Mouse (Mus musculus): ENCODE results near the gene Pmel. TPM values are rescaled to one million over a fixed set of nuclear protein-coding genes. Genes with fewer than 3 reads are reported as not detected.
A peak's percentile ranks its signal among the peaks of the same experiment; 100 is the strongest.

Gene Pmel
- polyA plus RNA-seq, 1 experiment from 2014 or later, result 8.3 TPM

DNA sequence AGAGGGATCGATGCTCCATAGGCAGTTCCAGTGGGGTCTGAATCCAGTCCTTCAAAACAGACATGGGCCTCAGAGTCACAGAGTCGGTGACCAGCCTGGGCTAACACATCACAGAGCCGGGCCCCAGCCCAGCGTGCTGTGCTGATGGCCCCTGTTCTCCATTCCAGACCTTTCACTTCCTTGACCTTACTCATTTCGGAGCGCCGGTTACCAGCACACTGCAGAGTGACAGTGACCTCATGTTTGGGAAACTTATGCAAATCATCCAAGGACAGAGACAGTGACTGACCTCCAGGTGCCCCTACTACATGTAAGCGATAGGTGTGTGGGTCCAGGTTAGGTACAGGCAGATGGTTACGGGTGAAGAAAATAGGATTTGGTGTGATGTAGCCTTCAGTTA, 32.8 kb upstream of the Pmel start:
- ATAC-seq (ENCODE audit: insufficient number of reproducible peaks, insufficient read depth, low FRiP score, low TSS enrichment, low read depth), result no peak
- Histone ChIP-seq H3K4me1 (peaks cover 25% of the 10 kb centered on the region), H3K27me3 (no peaks in the 10 kb centered on the region), H3K27ac (no peak overlapping the region), H3K9me3 (no peaks in the 10 kb centered on the region), H3K9ac (0 out of 2 replicates have a peak overlapping the region, but pooled peaks have one; percentile 32), H3K36me3 (peaks cover 10% of the 10 kb centered on the region), H3K4me2 (no peak overlapping the region), H3K4me3 (no peak overlapping the region)
- WGBS, result 93% methylated on average over 9 of the region's 9 CpGs

DNA sequence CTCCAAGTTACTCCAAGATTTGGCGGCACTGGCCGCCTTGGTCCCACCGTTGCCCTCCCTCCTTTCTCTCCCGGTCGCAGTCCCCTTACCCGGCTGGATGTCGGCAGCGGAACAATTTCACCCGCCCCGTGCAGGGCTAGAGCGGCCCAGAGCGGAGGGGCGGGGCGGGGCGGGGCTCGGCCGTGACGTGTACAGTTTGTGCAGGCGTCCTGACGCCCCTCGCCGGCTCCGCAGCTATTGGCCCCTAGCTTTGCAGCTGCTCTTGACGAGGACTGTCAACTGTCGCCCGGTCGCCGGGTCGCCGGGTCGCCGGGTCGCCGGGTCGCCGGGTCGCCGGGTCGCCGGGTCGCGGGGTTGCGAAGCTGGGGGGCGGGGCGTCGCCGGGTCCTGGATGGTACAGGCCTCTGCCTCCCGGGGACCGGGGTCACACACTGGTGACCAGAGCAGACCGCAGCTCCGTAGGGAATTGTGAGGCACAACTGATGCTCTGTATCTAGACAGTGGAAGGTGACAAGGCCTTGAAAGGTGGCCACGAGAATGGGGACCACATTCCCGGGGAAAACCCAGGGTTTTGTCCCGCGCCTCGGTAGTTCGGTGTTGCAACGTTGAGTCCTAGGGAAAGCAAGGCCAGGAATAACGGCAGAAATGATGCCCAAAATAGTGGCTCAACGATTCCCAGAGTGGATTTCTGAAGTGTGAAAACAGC, 30.1 kb upstream of the Pmel start, which contains the start of gene Suox:
Gene Suox (minus strand): TSS at position 311 of the 706 bp plus-strand sequence.
- Histone ChIP-seq H3K9me3 (no peaks in the 10 kb centered on the region), H3K4me2 (peak within 1 kb of the TSS; percentile 92), H3K4me3 (peak within 1 kb of the TSS; percentile 65), H3K36me3 (peaks cover 16% of the 10 kb centered on the region), H3K27ac (peak within 1 kb of the TSS; percentile 34), H3K4me1 (peaks cover 16% of the 10 kb centered on the region), H3K27me3 (no peaks in the 10 kb centered on the region), H3K9ac (peak within 1 kb of the TSS; percentile 77)
- peak; percentile 86 for ATAC-seq (ENCODE audit: insufficient number of reproducible peaks, insufficient read depth, low FRiP score, low TSS enrichment, low read depth)
- WGBS, result under 1% methylated on average over 60 of the region's 60 CpGs

DNA sequence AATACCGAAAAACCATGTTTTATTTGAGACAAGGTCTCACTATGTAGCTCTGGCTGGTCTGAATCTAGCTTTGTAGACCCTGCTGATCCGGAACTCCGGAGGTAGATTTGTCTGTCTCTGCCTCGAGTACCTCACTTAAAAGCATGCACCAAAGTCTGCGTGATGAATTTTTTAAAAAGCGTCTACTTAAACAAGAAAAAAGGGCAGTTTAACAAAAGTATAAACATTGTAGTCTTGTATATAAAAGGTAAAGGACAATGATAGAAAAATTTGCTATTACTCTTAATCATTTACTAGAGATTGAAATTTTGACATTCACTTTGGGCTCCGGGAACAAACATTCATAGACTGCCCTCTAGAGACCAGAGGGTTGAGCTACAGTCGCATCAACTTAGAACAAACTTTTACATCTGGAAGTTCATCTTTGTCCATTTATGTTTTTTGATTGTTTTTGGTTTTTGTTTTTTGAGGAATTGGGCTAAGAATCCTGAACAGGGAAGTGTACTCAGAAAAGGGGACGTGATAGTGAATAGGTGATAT, 29.5 kb upstream of the Pmel start:
- Histone ChIP-seq H3K4me3 (peak overlapping the region; percentile 65), H3K9ac (peak overlapping the region; percentile 77), H3K36me3 (peaks cover 22% of the 10 kb centered on the region), H3K27me3 (no peaks in the 10 kb centered on the region), H3K9me3 (no peaks in the 10 kb centered on the region), H3K27ac (peak overlapping the region; percentile 34; the same call in 1 of the 2 replicates), H3K4me2 (peak overlapping the region; percentile 92), H3K4me1 (peaks cover 13% of the 10 kb centered on the region)
- no peak for ATAC-seq (ENCODE audit: insufficient number of reproducible peaks, insufficient read depth, low FRiP score, low TSS enrichment, low read depth)
- WGBS, result 4% methylated on average over 9 of the region's 9 CpGs

DNA sequence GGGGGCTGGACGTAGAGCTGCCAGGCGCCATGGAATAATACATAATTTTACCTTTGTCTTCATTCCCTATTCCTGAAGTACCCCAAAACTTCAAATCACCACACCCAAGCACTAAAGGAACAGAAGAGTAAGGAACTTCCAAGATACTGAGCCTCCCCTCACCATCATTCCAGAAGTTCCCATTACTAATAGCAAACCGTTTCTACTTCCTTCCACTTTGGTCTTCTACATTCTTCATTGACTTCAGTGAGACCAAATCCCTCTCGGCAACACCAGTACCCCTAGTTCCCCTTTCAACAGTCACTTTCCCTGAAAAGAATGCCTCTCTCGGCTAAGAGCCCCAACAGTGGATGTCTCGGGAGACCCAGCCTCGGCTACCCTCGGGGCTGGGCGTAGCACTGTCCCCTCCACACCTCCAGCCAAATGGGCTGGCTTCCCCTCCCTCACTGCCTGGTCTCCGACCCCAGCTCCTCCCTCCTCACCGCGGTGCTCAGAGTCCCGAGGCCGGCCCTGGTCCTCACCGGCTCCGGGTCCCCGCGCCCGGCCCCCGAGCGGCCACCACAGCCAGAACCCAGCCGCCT, 8.5 kb upstream of the Pmel start:
- 2% methylated on average over 22 of the region's 22 CpGs for WGBS
- Histone ChIP-seq H3K4me3 (peak overlapping the region; percentile 97), H3K9me3 (no peaks in the 10 kb centered on the region), H3K9ac (peak overlapping the region; percentile 96), H3K27me3 (no peaks in the 10 kb centered on the region), H3K4me1 (peaks cover 12% of the 10 kb centered on the region), H3K4me2 (peak overlapping the region; percentile 70), H3K27ac (peak overlapping the region; percentile 99), H3K36me3 (peaks cover 24% of the 10 kb centered on the region)
- ATAC-seq (ENCODE audit: insufficient number of reproducible peaks, insufficient read depth, low FRiP score, low TSS enrichment, low read depth), result no peak

DNA sequence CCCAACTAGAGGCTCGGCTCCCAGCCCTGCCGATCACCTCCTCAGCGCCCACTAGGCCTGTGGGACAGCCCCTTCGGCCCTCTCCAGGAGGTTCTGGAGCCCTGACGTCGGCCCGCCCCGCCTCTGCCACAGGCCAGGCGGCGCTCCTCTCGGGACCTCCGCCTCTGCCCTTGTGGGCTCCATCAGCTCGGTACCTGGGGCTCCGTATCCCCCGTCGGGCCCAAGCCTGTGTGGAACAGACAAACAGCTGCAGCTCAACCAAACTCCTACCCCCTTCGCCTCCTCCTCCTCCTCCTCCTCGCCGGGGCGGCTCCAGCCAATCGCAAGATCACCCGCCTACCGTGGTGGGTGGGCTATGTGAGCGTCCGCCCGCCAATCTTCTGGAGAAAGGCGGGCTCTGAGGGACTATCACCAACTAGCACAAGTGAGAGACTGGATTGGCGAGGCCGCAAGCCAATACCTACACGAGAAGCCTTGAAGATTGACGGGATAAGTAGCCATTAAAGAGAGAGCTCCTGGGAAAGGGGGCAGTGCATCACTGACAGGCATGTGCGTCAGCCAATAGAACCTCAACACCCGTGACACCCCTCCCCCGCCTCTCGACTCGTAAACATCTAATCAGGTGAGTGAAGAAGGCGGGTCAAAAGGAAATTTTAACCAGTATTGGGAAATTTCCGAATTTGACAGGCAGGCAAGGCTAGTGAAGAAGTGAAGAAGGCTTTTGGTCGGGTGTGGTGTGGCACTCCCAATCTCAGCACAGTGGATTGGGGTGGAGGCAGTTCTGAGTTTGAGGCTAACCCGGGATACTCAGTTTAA, 7.8 kb upstream of the Pmel start, which contains the start of gene Rab5b:
Gene Rab5b (minus strand): TSS at position 273 of the 816 bp plus-strand sequence.
- Histone ChIP-seq H3K4me1 (peaks cover 12% of the 10 kb centered on the region), H3K4me3 (peak within 1 kb of the TSS; percentile 97), H3K4me2 (peak within 1 kb of the TSS; percentile 70), H3K27ac (peak within 1 kb of the TSS; percentile 99), H3K9ac (peak within 1 kb of the TSS; percentile 96), H3K9me3 (no peaks in the 10 kb centered on the region), H3K36me3 (peaks cover 30% of the 10 kb centered on the region), H3K27me3 (no peaks in the 10 kb centered on the region)
- ATAC-seq (ENCODE audit: insufficient number of reproducible peaks, insufficient read depth, low FRiP score, low TSS enrichment, low read depth), result peak; percentile 99
- under 1% methylated on average over 40 of the region's 40 CpGs for WGBS

DNA sequence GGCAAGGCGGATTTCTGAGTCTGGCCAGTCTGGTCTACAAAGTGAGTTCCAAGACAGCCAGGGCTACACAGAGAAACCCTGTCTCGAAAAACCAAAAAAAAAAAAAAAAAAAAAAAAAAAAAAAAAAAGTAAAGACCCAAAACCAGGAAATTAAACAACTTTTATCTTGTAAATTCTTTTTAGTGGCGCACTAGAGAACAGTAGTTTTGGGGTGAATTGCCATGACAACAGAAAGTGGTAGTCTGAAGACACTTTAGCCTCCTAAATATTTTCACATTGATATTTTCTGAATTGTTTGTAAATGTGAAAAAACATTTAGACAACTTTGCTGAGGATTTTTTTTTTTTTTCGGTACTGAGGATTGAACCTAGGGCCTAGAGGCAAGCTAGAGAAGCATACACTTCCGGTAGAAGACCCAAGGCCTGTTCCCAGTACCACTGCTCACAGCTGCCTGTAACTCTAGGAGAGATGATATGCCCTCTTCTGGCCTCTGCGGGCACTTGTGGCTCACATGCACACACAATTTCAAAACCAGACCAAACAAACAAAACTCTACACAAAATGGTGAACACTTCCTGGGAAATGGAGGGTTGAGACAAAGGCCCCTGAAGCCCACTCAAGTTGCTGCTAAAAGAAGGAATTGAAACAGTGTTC, 6.8 kb upstream of the Pmel start:
- H3K9ac ChIP-seq, result no peak overlapping the region
- peak overlapping the region; percentile 97; the same call in 1 of the 2 replicates for H3K4me3 ChIP-seq
- ATAC-seq (ENCODE audit: insufficient number of reproducible peaks, insufficient read depth, low FRiP score, low TSS enrichment, low read depth), result no peak
- H3K27ac ChIP-seq, result peak overlapping the region; percentile 88; the same call in 1 of the 2 replicates
- H3K4me1 ChIP-seq, result peaks cover 15% of the 10 kb centered on the region
- H3K9me3 ChIP-seq, result no peaks in the 10 kb centered on the region
- WGBS, result 74% methylated on average over 6 of the region's 6 CpGs
- H3K4me2 ChIP-seq, result peak overlapping the region; percentile 62
- peaks cover 40% of the 10 kb centered on the region for H3K36me3 ChIP-seq
- no peaks in the 10 kb centered on the region for H3K27me3 ChIP-seq

DNA sequence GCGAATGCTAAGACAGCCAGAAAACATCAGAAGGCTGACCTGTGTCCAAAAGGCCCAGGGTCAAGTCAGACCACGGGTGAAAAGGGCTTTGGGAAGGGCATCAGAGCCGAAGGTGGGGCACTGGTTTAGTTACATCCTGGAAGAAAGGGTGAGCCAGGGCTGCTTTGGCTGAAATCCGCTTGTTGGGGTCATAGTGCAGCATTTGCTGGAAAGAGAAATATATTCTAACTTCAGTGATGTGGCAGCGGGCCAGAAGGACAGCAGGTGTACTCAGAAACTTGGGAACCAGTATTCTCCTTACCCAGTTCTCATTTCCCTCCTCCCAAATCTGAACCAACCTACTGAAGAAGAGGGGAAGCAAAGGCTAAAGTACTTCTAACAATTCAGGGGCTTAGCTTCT, 5.0 kb upstream of the Pmel start:
- Histone ChIP-seq H3K4me1 (peaks cover 26% of the 10 kb centered on the region), H3K27ac (no peak overlapping the region), H3K9me3 (no peaks in the 10 kb centered on the region), H3K9ac (no peak overlapping the region), H3K4me3 (no peak overlapping the region), H3K4me2 (no peak overlapping the region), H3K27me3 (no peaks in the 10 kb centered on the region), H3K36me3 (peaks cover 49% of the 10 kb centered on the region)
- 84% methylated on average over 5 of the region's 5 CpGs for WGBS
- ATAC-seq (ENCODE audit: insufficient number of reproducible peaks, insufficient read depth, low FRiP score, low TSS enrichment, low read depth), result no peak

DNA sequence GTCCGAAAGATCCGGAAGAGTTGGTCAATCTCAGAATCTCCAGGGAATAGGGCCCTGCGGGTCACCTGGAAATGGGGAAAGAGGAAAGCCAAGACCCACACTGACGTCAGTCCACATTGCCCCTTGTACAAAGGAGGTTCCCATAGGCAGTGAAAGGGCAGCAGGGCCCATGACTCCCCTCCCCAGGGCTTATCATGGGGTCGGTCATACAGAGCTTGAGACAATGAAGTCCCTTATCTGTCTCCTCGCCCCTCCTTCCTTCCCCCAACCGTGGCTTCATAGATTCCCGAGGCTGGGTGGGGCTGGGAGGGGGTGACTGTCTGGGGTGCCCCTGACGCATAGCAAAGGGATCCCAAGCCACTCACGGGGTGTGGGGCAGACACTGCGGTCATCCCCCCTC, 4.4 kb upstream of the Pmel start:
- no peak for ATAC-seq (ENCODE audit: insufficient number of reproducible peaks, insufficient read depth, low FRiP score, low TSS enrichment, low read depth)
- Histone ChIP-seq H3K9me3 (no peaks in the 10 kb centered on the region), H3K9ac (no peak overlapping the region), H3K27ac (no peak overlapping the region), H3K4me1 (peaks cover 23% of the 10 kb centered on the region), H3K27me3 (no peaks in the 10 kb centered on the region), H3K36me3 (peaks cover 49% of the 10 kb centered on the region), H3K4me2 (no peak overlapping the region), H3K4me3 (no peak overlapping the region)
- 74% methylated on average over 11 of the region's 11 CpGs for WGBS

DNA sequence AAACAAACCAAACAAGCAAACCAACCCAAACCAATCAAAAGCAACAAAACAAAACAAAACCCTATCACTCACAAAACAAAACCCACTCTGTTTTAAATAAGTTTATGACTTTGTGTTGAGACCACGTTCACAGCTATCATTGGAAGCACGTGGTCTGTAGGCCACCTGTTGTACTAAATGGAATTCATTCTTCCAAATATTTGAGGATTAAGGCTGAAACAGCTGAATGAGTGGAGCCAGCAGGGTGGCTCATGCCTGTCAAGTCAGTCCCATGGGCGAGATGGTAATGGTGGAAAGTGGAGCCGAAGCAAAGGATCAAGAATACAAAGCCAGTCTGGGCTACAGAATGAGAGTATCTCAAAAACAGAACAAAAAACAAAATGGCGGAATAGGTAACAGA, 3.3 kb upstream of the Pmel start:
- H3K27ac ChIP-seq, result no peak overlapping the region
- H3K9ac ChIP-seq, result no peak overlapping the region
- ATAC-seq (ENCODE audit: insufficient number of reproducible peaks, insufficient read depth, low FRiP score, low TSS enrichment, low read depth), result no peak
- H3K36me3 ChIP-seq, result peaks cover 49% of the 10 kb centered on the region
- H3K9me3 ChIP-seq, result no peaks in the 10 kb centered on the region
- no peaks in the 10 kb centered on the region for H3K27me3 ChIP-seq
- H3K4me1 ChIP-seq, result peaks cover 16% of the 10 kb centered on the region
- 88% methylated on average over 5 of the region's 5 CpGs for WGBS
- H3K4me2 ChIP-seq, result no peak overlapping the region
- no peak overlapping the region for H3K4me3 ChIP-seq

DNA sequence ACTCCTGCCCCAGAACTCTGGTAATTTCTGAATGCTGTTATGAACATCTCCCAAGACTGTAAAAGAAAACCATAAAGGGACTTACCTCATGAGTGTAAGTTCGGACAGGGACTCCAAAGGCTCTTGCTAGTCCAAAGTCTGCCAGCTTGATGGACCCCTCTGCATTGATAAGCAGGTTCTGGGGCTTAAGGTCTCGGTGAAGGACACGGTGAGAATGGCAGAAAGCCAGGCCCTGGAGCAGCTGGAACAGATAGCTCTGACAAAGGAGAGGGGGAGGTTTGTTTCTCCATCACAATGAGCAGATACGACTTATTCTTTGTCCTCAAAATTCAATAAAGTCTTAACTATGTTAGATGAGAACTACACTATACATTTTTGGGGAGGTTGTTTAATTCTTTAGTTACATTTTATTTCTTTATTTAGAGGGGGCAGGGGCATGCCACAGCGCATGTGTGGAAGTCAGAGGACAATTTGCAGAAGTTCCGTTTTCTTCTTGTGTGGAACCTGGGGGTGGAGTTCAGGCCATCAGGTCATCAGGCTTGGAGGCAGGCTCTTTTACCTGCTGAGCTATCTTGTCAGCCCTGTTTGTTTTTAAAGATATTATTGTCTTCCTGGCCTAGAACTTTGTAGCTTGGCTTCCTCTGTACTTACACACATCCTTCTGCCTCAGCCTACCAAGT, 1.5 kb upstream of the Pmel start:
- Histone ChIP-seq H3K27me3 (no peaks in the 10 kb centered on the region), H3K9me3 (no peaks in the 10 kb centered on the region), H3K9ac (no peak overlapping the region; the same call in 1 of the 2 replicates), H3K4me2 (no peak overlapping the region), H3K4me1 (peaks cover 16% of the 10 kb centered on the region), H3K27ac (no peak overlapping the region), H3K4me3 (no peak overlapping the region), H3K36me3 (peaks cover 49% of the 10 kb centered on the region)
- no peak for ATAC-seq (ENCODE audit: insufficient number of reproducible peaks, insufficient read depth, low FRiP score, low TSS enrichment, low read depth)
- WGBS, result 77% methylated on average over 6 of the region's 6 CpGs

Data from embryonic facial prominence, embryonic 13.5 days (tissue).